Mouse (Mus musculus) ES-E14 (cell line): ENCODE measurements around the gene Mlxip.

ENCODE experiments used
- MAFK ChIP-seq: IDR thresholded peaks from 2 replicates; pipeline ENCODE4 v1.6.1; 2014; ENCODE audit warnings: mild to moderate bottlenecking, low read depth, low read length, inconsistent platforms; ENCODE audit not compliant: insufficient read depth
- ZNF384 ChIP-seq: IDR thresholded peaks from 2 replicates; pipeline ENCODE4 v1.6.1; 2012; ENCODE audit warnings: low read depth, low read length, inconsistent platforms

DNA sequence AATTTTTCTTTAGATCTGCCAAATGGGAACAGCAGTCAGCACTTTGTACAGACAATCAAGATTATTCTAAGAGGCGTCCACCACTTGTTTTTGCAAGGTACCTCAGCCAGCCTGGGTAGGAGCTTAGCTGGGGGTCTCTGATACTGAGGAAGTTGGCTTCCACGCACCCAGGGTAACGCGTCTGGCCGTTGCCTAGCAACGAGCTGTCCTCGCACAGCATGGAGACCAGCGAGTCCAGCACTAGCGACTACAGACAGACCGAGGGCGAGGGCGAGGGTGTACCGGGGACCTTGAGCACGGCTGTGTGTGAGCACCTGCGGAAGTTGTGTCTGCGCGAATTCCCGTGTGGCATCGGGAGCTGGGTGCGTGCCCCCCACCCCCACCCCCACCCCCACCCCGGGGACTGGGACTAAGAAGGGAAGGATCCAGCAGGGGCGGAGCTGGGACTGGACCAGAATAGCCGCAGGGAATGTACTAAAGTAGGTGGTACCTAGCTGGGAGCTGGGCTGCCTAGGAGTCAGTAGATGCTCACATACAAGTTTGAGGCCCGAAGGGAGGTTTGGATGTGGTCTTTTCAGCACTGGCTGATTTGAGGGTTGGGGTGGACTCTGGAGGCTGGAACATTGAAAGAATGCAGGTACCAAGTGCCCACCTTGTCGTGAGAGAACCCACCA, 94.7 kb downstream of the Mlxip start, which contains the start of the genes Lrrc43 and Il31:
- TF ChIP-seq ZNF384 (no peak), MAFK (no peak)
